Mouse (Mus musculus) stomach, embryonic 15.5 days (tissue): ENCODE measurements around the gene Irs3. TPM values are rescaled to one million over a fixed set of nuclear protein-coding genes. Genes with fewer than 3 reads are reported as not detected.

Source experiments
- ATAC-seq: fragments of 200-750 bp; cut with Nextera tagmentation; 2 replicates; pipeline ENCODE4 v1.8.0; 2017; ENCODE audit warnings: low read depth, moderate number of reproducible peaks, moderate TSS enrichment; ENCODE audit not compliant: insufficient read depth, low FRiP score
- H3K27ac ChIP-seq: fragments of 300-500 bp; sonication (generic); 2 replicates; pipeline ENCODE4 v1.5.1; 2015; ENCODE audit warnings: mild to moderate bottlenecking, inconsistent platforms
- H3K27me3 ChIP-seq: fragments of 300-500 bp; sonication (generic); replicated peaks from 2 replicates; pipeline ENCODE4 v1.6.1; 2015; ENCODE audit warnings: inconsistent platforms
- H3K36me3 ChIP-seq: fragments of 300-500 bp; sonication (generic); 2 replicates; pipeline ENCODE4 v1.6.1; 2015; ENCODE audit warnings: inconsistent platforms
- H3K4me1 ChIP-seq: fragments of 300-500 bp; sonication (generic); 2 replicates; pipeline ENCODE4 v1.6.1; 2015; ENCODE audit warnings: inconsistent platforms
- H3K4me2 ChIP-seq: fragments of 300-500 bp; sonication (generic); 2 replicates; pipeline ENCODE4 v1.6.1; 2015; ENCODE audit warnings: mild to moderate bottlenecking, inconsistent platforms
- H3K4me3 ChIP-seq: fragments of 300-500 bp; sonication (generic); replicated peaks from 2 replicates; pipeline ENCODE4 v1.5.1; 2015; ENCODE audit warnings: inconsistent platforms
- H3K9ac ChIP-seq: fragments of 300-500 bp; sonication (generic); 2 replicates; pipeline ENCODE4 v1.6.1; 2015; ENCODE audit warnings: inconsistent platforms
- H3K9me3 ChIP-seq: fragments of 300-500 bp; sonication (generic); 2 replicates; pipeline ENCODE4 v1.6.1; 2016; ENCODE audit warnings: inconsistent platforms
- WGBS: fragments of 180-500 bp; shearing (Covaris S2); methylation state at CpG from one replicate; pipeline ENCODE4 v1.1.7; 2015; 5-methylcytosine and 5-hydroxymethylcytosine counted together
- polyA plus RNA-seq: library from polyadenylated mRNA; unstranded; fragments of >200 nt; fragmentation: Nextera tagmentation; extraction: Ambion mirVana; gene quantifications from 2 replicates; pipeline ENCODE4 v1.2.1, GENCODE M21; 2015

The Irs3 gene
- polyA plus RNA-seq, 1 experiment from 2014 or later = 0.09 TPM

- Histone ChIP-seq H3K4me2 (0 out of 2 replicates have a peak overlapping the region, but pooled peaks have one; percentile 8), H3K9me3 (no peaks in the 10 kb centered on the region), H3K27me3 (no peaks in the 10 kb centered on the region), H3K4me3 (no peak overlapping the region), H3K9ac (no peak overlapping the region), H3K27ac (peak overlapping the region; percentile 72), H3K4me1 (peaks cover 48% of the 10 kb centered on the region), H3K36me3 (no peaks in the 10 kb centered on the region)
- ATAC-seq = no peak
- WGBS = 63% methylated on average over 5 of the region's 5 CpGs
Measured at GRCm38 (mm10) chr5:137613076-137613475, 32.4 kb downstream of the Irs3 start.

GRCm38 (mm10) chr5:137611245-137611602 is 34.3 kb downstream of the Irs3 start:
- Histone ChIP-seq H3K4me3 (peak overlapping the region; percentile 34), H3K27me3 (no peaks in the 10 kb centered on the region), H3K9ac (0 out of 2 replicates have a peak overlapping the region, but pooled peaks have one; percentile 5), H3K36me3 (no peaks in the 10 kb centered on the region), H3K4me1 (peaks cover 52% of the 10 kb centered on the region), H3K27ac (peak overlapping the region; percentile 83), H3K4me2 (peak overlapping the region; percentile 49), H3K9me3 (no peaks in the 10 kb centered on the region)
- whole genome bisulfite sequencing = 11% methylated on average over 6 of the region's 6 CpGs
- 0 out of 2 replicates have a peak, but pooled peaks have one; percentile 36 for ATAC-seq

GRCm38 (mm10) chr5:137610548-137611244 is 34.8 kb downstream of the Irs3 start:
- H3K9me3 ChIP-seq = no peaks in the 10 kb centered on the region
- no peaks in the 10 kb centered on the region for H3K36me3 ChIP-seq
- 5% methylated on average over 12 of the region's 12 CpGs for WGBS
- peak overlapping the region; percentile 49 for H3K4me2 ChIP-seq
- H3K4me1 ChIP-seq = peaks cover 52% of the 10 kb centered on the region
- H3K4me3 ChIP-seq = peak overlapping the region; percentile 34
- H3K27ac ChIP-seq = peak overlapping the region; percentile 83
- H3K27me3 ChIP-seq = no peaks in the 10 kb centered on the region
- peak; percentile 40; the same call in 1 of the 2 replicates for ATAC-seq
- 0 out of 2 replicates have a peak overlapping the region, but pooled peaks have one; percentile 5 for H3K9ac ChIP-seq

GRCm38 (mm10) chr5:137610056-137610455 is 35.5 kb downstream of the Irs3 start:
- WGBS = 64% methylated on average over 4 of the region's 4 CpGs
- H3K4me1 ChIP-seq = peaks cover 52% of the 10 kb centered on the region
- peak overlapping the region; percentile 49 for H3K4me2 ChIP-seq
- ATAC-seq = no peak
- H3K27me3 ChIP-seq = no peaks in the 10 kb centered on the region
- H3K36me3 ChIP-seq = no peaks in the 10 kb centered on the region
- no peaks in the 10 kb centered on the region for H3K9me3 ChIP-seq
- H3K27ac ChIP-seq = peak overlapping the region; percentile 83; the same call in 1 of the 2 replicates
- no peak overlapping the region for H3K9ac ChIP-seq
- H3K4me3 ChIP-seq = peak overlapping the region; percentile 34

GRCm38 (mm10) chr5:137609292-137609691 is 36.2 kb downstream of the Irs3 start:
- no peaks in the 10 kb centered on the region for H3K36me3 ChIP-seq
- H3K4me2 ChIP-seq = 0 out of 2 replicates have a peak overlapping the region, but pooled peaks have one; percentile 49
- no peak for ATAC-seq
- no peak overlapping the region for H3K9ac ChIP-seq
- no peak overlapping the region for H3K4me3 ChIP-seq
- no peaks in the 10 kb centered on the region for H3K27me3 ChIP-seq
- H3K4me1 ChIP-seq = peaks cover 52% of the 10 kb centered on the region
- H3K27ac ChIP-seq = no peak overlapping the region
- WGBS = 57% methylated on average over 3 of the region's 3 CpGs
- no peaks in the 10 kb centered on the region for H3K9me3 ChIP-seq

GRCm38 (mm10) chr5:137608654-137609190 is 36.8 kb downstream of the Irs3 start:
- ATAC-seq = no peak
- H3K4me2 ChIP-seq = peak overlapping the region; percentile 32
- no peaks in the 10 kb centered on the region for H3K27me3 ChIP-seq
- H3K36me3 ChIP-seq = no peaks in the 10 kb centered on the region
- no peak overlapping the region for H3K9ac ChIP-seq
- no peaks in the 10 kb centered on the region for H3K9me3 ChIP-seq
- no peak overlapping the region for H3K27ac ChIP-seq
- WGBS = 27% methylated on average over 23 of the region's 23 CpGs
- peak overlapping the region; percentile 7; the same call in 1 of the 2 replicates for H3K4me3 ChIP-seq
- H3K4me1 ChIP-seq = peaks cover 50% of the 10 kb centered on the region

- Histone ChIP-seq H3K4me3 (peak overlapping the region; percentile 7; the same call in 1 of the 2 replicates), H3K27me3 (no peaks in the 10 kb centered on the region), H3K27ac (no peak overlapping the region), H3K9me3 (no peaks in the 10 kb centered on the region), H3K36me3 (no peaks in the 10 kb centered on the region), H3K4me1 (peaks cover 43% of the 10 kb centered on the region), H3K4me2 (peak overlapping the region; percentile 32), H3K9ac (no peak overlapping the region)
- ATAC-seq = no peak
- WGBS = 25% methylated on average over 26 of the region's 26 CpGs
Measured at GRCm38 (mm10) chr5:137607860-137608653, 37.5 kb downstream of the Irs3 start.

- no peaks in the 10 kb centered on the region for H3K27me3 ChIP-seq
- H3K9me3 ChIP-seq = no peaks in the 10 kb centered on the region
- peak overlapping the region; percentile 85 for H3K27ac ChIP-seq
- peak overlapping the region; percentile 14; the same call in 1 of the 2 replicates for H3K9ac ChIP-seq
- peak overlapping the region; percentile 57 for H3K4me2 ChIP-seq
- no peaks in the 10 kb centered on the region for H3K36me3 ChIP-seq
- peak overlapping the region; percentile 76 for H3K4me3 ChIP-seq
- H3K4me1 ChIP-seq = peaks cover 16% of the 10 kb centered on the region
- under 1% methylated on average over 22 of the region's 22 CpGs for WGBS
- no peak for ATAC-seq
Measured at GRCm38 (mm10) chr5:137601365-137601729, 44.2 kb downstream of the Irs3 start.

- peak within 1 kb of the TSS; percentile 88 for H3K27ac ChIP-seq
- H3K4me3 ChIP-seq = peak within 1 kb of the TSS; percentile 76
- H3K9me3 ChIP-seq = no peaks in the 10 kb centered on the region
- H3K36me3 ChIP-seq = no peaks in the 10 kb centered on the region
- no peaks in the 10 kb centered on the region for H3K27me3 ChIP-seq
- peak within 1 kb of the TSS; percentile 76 for H3K9ac ChIP-seq
- peaks cover 16% of the 10 kb centered on the region for H3K4me1 ChIP-seq
- ATAC-seq = peak; percentile 94
- H3K4me2 ChIP-seq = peak within 1 kb of the TSS; percentile 95
- WGBS = under 1% methylated on average over 41 of the region's 41 CpGs
Measured at GRCm38 (mm10) chr5:137600619-137601364, 44.7 kb downstream of the Irs3 start, which contains the start of gene Mospd3. TSS of gene Mospd3 (minus strand) at chr5:137601058.

- H3K9me3 ChIP-seq = no peaks in the 10 kb centered on the region
- peak overlapping the region; percentile 76 for H3K4me3 ChIP-seq
- peaks cover 16% of the 10 kb centered on the region for H3K4me1 ChIP-seq
- peak overlapping the region; percentile 95 for H3K4me2 ChIP-seq
- ATAC-seq = peak; percentile 0; the same call in 1 of the 2 replicates
- H3K9ac ChIP-seq = peak overlapping the region; percentile 76
- H3K27ac ChIP-seq = peak overlapping the region; percentile 88
- H3K27me3 ChIP-seq = no peaks in the 10 kb centered on the region
- 2% methylated on average over 19 of the region's 19 CpGs for WGBS
- H3K36me3 ChIP-seq = no peaks in the 10 kb centered on the region
Measured at GRCm38 (mm10) chr5:137600281-137600618, 45.3 kb downstream of the Irs3 start.

- Histone ChIP-seq H3K36me3 (no peaks in the 10 kb centered on the region), H3K4me1 (peaks cover 16% of the 10 kb centered on the region), H3K27ac (peak overlapping the region; percentile 88; the same call in 1 of the 2 replicates), H3K4me3 (peak overlapping the region; percentile 76), H3K4me2 (peak overlapping the region; percentile 95), H3K27me3 (no peaks in the 10 kb centered on the region), H3K9ac (peak overlapping the region; percentile 76; the same call in 1 of the 2 replicates), H3K9me3 (no peaks in the 10 kb centered on the region)
- WGBS = 63% methylated on average over 9 of the region's 9 CpGs
- ATAC-seq = no peak
Measured at GRCm38 (mm10) chr5:137599600-137599999, 45.9 kb downstream of the Irs3 start.
